Mouse (Mus musculus) heart, adult 2 months (tissue): ENCODE results near the gene Nfia. TPM values are rescaled to one million over a fixed set of nuclear protein-coding genes. Genes with fewer than 3 reads are reported as not detected.

Source experiments
- DNase-seq, 2 experiments: peaks; one replicate each; pipeline ENCODE4 v3.0.0; 2021
- H3K27ac ChIP-seq: fragments of 200-600 bp; 2 replicates; pipeline ENCODE4 v1.8.1; 2022
- H3K27me3 ChIP-seq: fragments of 200-500 bp; 2 replicates; pipeline ENCODE4 v1.6.1; 2012; ENCODE audit warnings: mild to moderate bottlenecking, low read length, inconsistent platforms, mixed read lengths; ENCODE audit not compliant: control insufficient read depth, insufficient read depth
- H3K36me3 ChIP-seq: fragments of 200-500 bp; 2 replicates; pipeline ENCODE4 v1.6.1; 2012; ENCODE audit warnings: low read length, inconsistent platforms; ENCODE audit not compliant: control insufficient read depth, insufficient read depth
- H3K4me1 ChIP-seq: fragments of 200-500 bp; 2 replicates; pipeline ENCODE4 v1.6.1; 2011; ENCODE audit warnings: low read length; ENCODE audit not compliant: control insufficient read depth, insufficient read depth
- H3K4me3 ChIP-seq: fragments of 200-600 bp; 2 replicates; pipeline ENCODE4 v1.8.1; 2022
- H3K79me2 ChIP-seq: fragments of 200-500 bp; replicated peaks from 2 replicates; pipeline ENCODE4 v1.6.1; 2012; ENCODE audit warnings: mild to moderate bottlenecking, inconsistent platforms, low read length, moderate library complexity, mixed read lengths; ENCODE audit not compliant: control insufficient read depth, insufficient read depth
- H3K9ac ChIP-seq: fragments of 200-500 bp; 2 replicates; pipeline ENCODE4 v1.6.1; 2012; ENCODE audit warnings: low read depth, mild to moderate bottlenecking, control low read depth, inconsistent platforms, low read length, mixed read lengths
- CTCF ChIP-seq: fragments of 200-600 bp; IDR thresholded peaks from 2 replicates; pipeline ENCODE4 v1.8.1; 2022; ENCODE audit warnings: antibody characterized with exemption, mild to moderate bottlenecking, moderate library complexity
- EP300 ChIP-seq: fragments of 200-500 bp; IDR thresholded peaks from 2 replicates; pipeline ENCODE4 v1.6.1; 2011; ENCODE audit warnings: low read depth, low read length, control low read depth; ENCODE audit not compliant: insufficient read depth
- POLR2A ChIP-seq: fragments of 200-500 bp; IDR thresholded peaks from 2 replicates; pipeline ENCODE4 v1.6.1; 2011; ENCODE audit warnings: mild to moderate bottlenecking, low read depth, low read length, control low read depth; ENCODE audit not compliant: insufficient read depth
- WGBS: fragments of 180-500 bp; shearing (Covaris S2); methylation state at CpG from one replicate; pipeline ENCODE4 v1.1.7; 2018; 5-methylcytosine and 5-hydroxymethylcytosine counted together
- intact Hi-C: fragments of 180-260 bp; cut with DNase I; formaldehyde crosslinking; loops from one replicate; pipeline ENCODE4 v1.15.1; 2025
- polyA plus RNA-seq: library from polyadenylated mRNA; depleted of rRNA; stranded (reverse); fragments of >200 nt; gene quantifications from 2 replicates; pipeline ENCODE4 v1.2.3, GENCODE M21; 2012
- total RNA-seq, 2 experiments: library from RNA; stranded (reverse); gene quantifications; 2 replicates each; pipeline ENCODE4 v1.2.3; 2021

Gene Nfia
- total and polyA plus RNA-seq, 3 experiments = 70.3 to 128 (median 126) TPM

DNA sequence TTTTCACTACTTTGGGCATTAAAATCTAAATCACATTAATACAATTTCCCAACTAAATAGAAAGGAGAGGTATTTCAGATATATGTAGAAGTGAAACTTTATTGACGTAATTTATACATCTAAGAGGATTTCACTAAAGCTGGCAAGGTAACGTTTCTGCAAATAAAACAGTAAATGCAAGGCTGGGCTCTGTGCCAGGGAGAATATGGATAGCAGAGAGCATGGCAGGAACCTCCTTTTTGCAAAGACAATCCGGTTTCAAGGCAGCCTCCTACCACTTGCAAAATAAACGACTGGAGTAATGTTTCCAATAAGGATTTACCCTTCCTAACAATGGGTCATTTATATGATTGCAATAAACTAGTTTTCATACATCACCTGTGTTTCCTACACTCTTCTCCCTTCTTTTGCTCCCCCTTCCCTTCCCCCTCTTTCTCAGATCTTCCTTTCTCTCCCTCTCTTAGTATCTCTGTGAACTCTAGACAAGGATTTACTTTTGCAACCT, 2.0 kb downstream of the Nfia start:
- Histone ChIP-seq H3K36me3 (peaks cover 12% of the 10 kb centered on the region; the same call in 1 of the 2 replicates), H3K4me3 (no peak overlapping the region), H3K9ac (no peak overlapping the region), H3K27me3 (no peaks in the 10 kb centered on the region), H3K4me1 (peaks cover 6% of the 10 kb centered on the region), H3K79me2 (no peaks in the 10 kb centered on the region), H3K27ac (peak overlapping the region; percentile 96)
- WGBS = 24% methylated on average over 4 of the region's 4 CpGs
- intact Hi-C loops = no loop called here
- no peak for TF ChIP-seq POLR2A
- no peak for DNase-seq

DNA sequence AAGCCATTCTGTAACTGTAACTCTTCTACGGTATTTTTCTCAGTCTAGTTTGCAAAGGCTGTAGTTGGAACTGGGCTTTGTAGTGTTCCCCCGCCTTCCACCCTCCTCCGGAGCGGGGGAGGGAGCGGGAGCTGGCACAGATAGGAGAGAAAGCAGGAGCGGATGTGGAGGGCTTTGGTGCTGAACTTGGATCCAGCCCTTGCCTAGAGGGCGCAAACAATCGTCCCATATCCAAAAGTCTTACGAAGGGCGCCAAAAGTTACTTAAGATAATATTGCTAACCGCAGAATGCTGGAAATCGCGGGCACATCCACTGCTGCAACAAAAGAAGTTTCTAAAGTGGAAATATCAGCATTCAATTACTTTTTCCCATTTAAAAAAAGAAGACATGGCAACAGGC, 2.5 kb downstream of the Nfia start:
- no peaks in the 10 kb centered on the region for H3K27me3 ChIP-seq
- WGBS = under 1% methylated on average over 13 of the region's 13 CpGs
- no peaks in the 10 kb centered on the region for H3K79me2 ChIP-seq
- peaks cover 6% of the 10 kb centered on the region for H3K4me1 ChIP-seq
- H3K36me3 ChIP-seq = peaks cover 12% of the 10 kb centered on the region; the same call in 1 of the 2 replicates
- no peak overlapping the region for H3K9ac ChIP-seq
- TF ChIP-seq CTCF (peak; percentile 58), EP300 (peak; percentile 82), POLR2A (peak; percentile 38; the same call in 1 of the 2 replicates)
- H3K4me3 ChIP-seq = peak overlapping the region; percentile 75
- peak; percentile 82 to 89 for DNase-seq
- intact Hi-C loops = loop anchor here (1.0 to 5.0 kb wide), 6 partner anchors 24 to 547 kb away; no protein-coding TSS in a partner anchor
- H3K27ac ChIP-seq = peak overlapping the region; percentile 96

DNA sequence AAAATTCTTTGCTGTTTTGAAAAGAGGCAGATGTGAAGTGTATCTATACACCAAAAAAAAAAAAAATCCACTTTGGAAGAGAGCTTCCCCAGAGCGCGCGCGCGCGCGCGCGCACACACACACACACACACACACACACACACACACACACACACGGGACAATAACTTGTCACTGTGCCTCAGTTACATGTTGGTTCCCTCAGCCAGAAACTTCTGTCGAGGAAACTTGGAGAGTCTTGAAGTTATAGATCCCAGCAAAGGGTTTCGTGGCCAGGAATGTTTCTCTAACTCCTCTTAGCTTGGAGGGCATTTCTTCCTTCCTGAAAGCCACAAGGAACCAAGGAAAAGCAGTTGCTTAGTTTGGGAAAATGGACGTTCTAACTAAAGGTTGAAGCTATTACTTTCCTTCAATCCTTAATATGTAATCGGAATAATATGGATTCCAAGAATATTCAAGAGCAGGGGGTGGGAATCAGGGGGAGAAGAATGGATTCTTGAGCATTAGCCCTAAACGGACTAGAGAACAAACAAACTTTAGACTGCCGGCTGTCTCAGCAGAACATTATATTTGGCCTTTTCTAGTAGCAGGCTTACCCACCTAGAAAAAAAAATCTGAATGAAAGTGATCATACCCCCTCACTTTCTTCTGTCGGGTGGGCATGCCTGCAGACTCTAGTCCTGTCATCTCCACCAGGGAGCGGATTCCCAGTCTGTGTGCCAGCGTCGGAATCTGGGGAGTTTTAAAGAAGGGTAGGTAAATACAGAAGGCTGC, 3.1 kb downstream of the Nfia start:
- Histone ChIP-seq H3K27ac (peak overlapping the region; percentile 96), H3K4me1 (peaks cover 6% of the 10 kb centered on the region), H3K9ac (peak overlapping the region; percentile 72), H3K27me3 (no peaks in the 10 kb centered on the region), H3K79me2 (no peaks in the 10 kb centered on the region), H3K4me3 (peak overlapping the region; percentile 75), H3K36me3 (peaks cover 13% of the 10 kb centered on the region; the same call in 1 of the 2 replicates)
- no peak for DNase-seq
- intact Hi-C loops = loop anchor here (1.0 to 5.0 kb wide), 8 partner anchors 24 to 547 kb away; no protein-coding TSS in a partner anchor
- 2% methylated on average over 20 of the region's 20 CpGs for WGBS
- peak; percentile 50 for TF ChIP-seq CTCF
- TF ChIP-seq EP300 = no peak
- TF ChIP-seq POLR2A = no peak

DNA sequence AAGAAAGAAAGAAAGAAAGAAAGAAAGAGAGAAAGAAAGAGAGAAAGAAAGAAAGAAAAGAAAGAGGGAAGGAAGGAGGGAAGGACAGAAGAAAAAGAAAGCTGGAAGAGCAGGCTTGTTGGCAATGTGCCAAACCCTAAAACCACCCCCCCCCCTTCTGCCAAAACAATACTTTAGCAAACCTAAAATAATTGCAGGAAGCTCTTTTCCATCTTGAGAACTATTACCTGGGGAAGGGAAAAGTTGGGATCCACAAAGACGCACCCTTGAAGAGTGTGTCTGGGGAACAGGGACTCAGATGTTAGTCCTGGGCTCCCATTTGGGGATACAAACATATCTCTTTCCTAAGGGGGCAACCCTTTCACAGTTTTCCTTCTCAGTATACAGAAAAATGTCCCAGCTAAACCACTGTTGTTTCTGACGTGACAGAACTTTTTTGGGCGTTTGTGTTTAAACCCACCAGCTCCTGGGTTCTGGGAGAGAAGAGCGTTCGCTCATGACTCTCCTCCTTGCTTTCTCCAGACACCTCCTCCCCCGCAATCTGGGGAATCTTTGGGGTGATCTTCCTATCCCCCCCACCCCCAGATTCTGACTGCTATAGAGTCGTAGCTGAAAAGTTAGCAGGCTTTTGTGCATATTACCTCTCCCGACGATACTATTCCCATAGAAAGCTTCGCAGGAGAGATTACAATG, 4.0 kb downstream of the Nfia start:
- intact Hi-C loops = loop anchor here (2.0 to 5.0 kb wide), 7 partner anchors 41 to 546 kb away; no protein-coding TSS in a partner anchor
- peak overlapping the region; percentile 96 for H3K27ac ChIP-seq
- WGBS = 1% methylated on average over 10 of the region's 10 CpGs
- no peak for DNase-seq
- no peak for TF ChIP-seq EP300
- no peak for TF ChIP-seq CTCF
- no peak for TF ChIP-seq POLR2A
- no peaks in the 10 kb centered on the region for H3K27me3 ChIP-seq
- peak overlapping the region; percentile 75 for H3K4me3 ChIP-seq
- H3K36me3 ChIP-seq = peaks cover 15% of the 10 kb centered on the region
- H3K4me1 ChIP-seq = peaks cover 6% of the 10 kb centered on the region
- H3K9ac ChIP-seq = peak overlapping the region; percentile 95
- H3K79me2 ChIP-seq = no peaks in the 10 kb centered on the region

DNA sequence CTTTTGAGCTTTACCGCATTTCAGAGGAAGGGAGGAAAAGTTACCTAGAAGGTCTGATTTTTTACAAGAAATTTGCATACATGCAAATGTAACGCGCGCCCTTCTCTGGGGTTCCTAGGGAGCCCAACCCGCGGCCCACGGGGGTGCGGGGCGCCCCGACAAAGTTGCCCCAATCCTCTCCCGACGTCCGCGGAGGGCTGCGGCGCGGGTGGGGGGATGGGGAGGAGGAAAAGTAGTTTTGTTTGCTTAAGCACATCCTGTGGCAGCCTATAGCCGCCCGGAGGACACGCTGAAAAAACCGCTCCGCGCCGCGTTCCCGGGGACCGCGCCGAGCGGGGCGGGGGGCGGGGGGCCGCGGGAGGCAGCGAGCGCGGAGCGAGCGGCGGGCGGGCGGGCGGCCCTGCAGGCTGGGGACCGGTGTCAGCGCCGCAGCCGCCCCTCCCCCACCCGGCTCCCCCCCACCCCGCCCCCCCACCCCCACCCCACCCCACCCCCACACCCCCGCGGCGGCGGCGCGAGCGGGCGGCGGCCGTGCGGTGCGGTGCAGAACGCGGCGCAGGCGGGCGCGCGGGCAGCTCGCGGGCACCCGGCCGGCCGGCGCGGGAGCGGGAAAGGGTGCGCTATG, 4.7 kb downstream of the Nfia start:
- H3K4me3 ChIP-seq = peak overlapping the region; percentile 86
- no peak for TF ChIP-seq CTCF
- no peak for TF ChIP-seq POLR2A
- no peak for TF ChIP-seq EP300
- peak overlapping the region; percentile 96 for H3K27ac ChIP-seq
- no peaks in the 10 kb centered on the region for H3K27me3 ChIP-seq
- H3K36me3 ChIP-seq = peaks cover 14% of the 10 kb centered on the region
- DNase-seq = peak; percentile 75 to 82
- peak overlapping the region; percentile 100 for H3K9ac ChIP-seq
- intact Hi-C loops = loop anchor here (2.0 to 5.0 kb wide), 7 partner anchors 40 to 545 kb away; no protein-coding TSS in a partner anchor
- peaks cover 6% of the 10 kb centered on the region for H3K4me1 ChIP-seq
- 0% methylated on average over 51 of the region's 77 CpGs for WGBS
- H3K79me2 ChIP-seq = no peaks in the 10 kb centered on the region
